ENCODE assay signal across 8 mouse cellular contexts in genomic region chr11:62248401-62249244, GRCm38 (mm10). TPM values are rescaled to one million over a fixed set of nuclear protein-coding genes. Genes with fewer than 3 reads are reported as not detected.
DNase-seq lines count a peak whose midpoint lies in the region; ATAC-seq and TF ChIP-seq lines count a peak whose summit lies in the region.

Adora2b (plus strand) TSS chr11:62248984.

- peaks cover 42% of the 10 kb centered on the region for H3K36me3 ChIP-seq in megakaryocyte, embryonic 14.5 days (replicated peaks; ENCODE audit: low read length)

- no peak for TF ChIP-seq CTCF in left cerebral cortex, adult 2 months (IDR thresholded peaks at IDR 0.05)

- no peaks in the 10 kb centered on the region for H3K27me3 ChIP-seq in megakaryocyte, embryonic 14.5 days (replicated peaks)

- H3K4me1 ChIP-seq in megakaryocyte, embryonic 14.5 days = peaks cover 74% of the 10 kb centered on the region

- peak within 1 kb of the TSS; percentile 51 for H3K4me3 ChIP-seq in left cerebral cortex, adult 2 months
- peak within 1 kb of the TSS; percentile 99 for H3K4me3 ChIP-seq in megakaryocyte, embryonic 14.5 days (replicated peaks)

- DNase-seq in MEL-GATA-1-ER (ENCODE audit: extremely low read depth, low read depth) = peak; percentile 22
- DNase-seq in cerebellum, adult 11-12 months = peak; percentile 9
- peak; percentile 81 for DNase-seq in forelimb bud, embryonic 11.5 days (ENCODE audit: low read depth, low spot score)
- peak; percentile 40 to 43 for DNase-seq in left cerebral cortex, adult 2 months (ENCODE audit: extremely low spot score in 1 of 2, low spot score in 2 of 2)
- peak; percentile 50 for DNase-seq in right cerebral cortex, postnatal 14 days
- peak; percentile 62 to 65 for DNase-seq in urinary bladder, postnatal 36 days (ENCODE audit: low spot score in 2 of 2)

- peak within 1 kb of the TSS; percentile 61; the same call in 1 of the 2 replicates for H3K27ac ChIP-seq in left cerebral cortex, adult 2 months

- intact Hi-C loops in left cerebral cortex, adult 2 months (cut with DNase I) = no loop called here

- H3K9me3 ChIP-seq in megakaryocyte, embryonic 14.5 days = peaks cover 13% of the 10 kb centered on the region

- ATAC-seq in hematopoietic stem cell, adult 5-6 weeks (replicated peaks in 1 of 2; ENCODE audit: insufficient read depth in 1 of 2, low FRiP score in 2 of 2, low TSS enrichment in 1 of 2, low read depth in 1 of 2, poor library complexity in 2 of 2, severe bottlenecking in 2 of 2) = peak; percentile 18 to 30; a peak in 1 of 4 replicates

RNA-seq across cellular contexts. Expression of gene Adora2b, which starts in this region (rescaled TPM):
- total RNA-seq in hematopoietic stem cell, adult 5-6 weeks (2017) = 0.63 and 2.2 TPM in 2 replicates
- 1 to 10 TPM; 5.3 to 7.8 TPM for total RNA-seq in left cerebral cortex, adult 2 months (2021)
- polyA plus RNA-seq in megakaryocyte, embryonic 14.5 days (2012; ENCODE audit: insufficient read depth, low replicate concordance) = 4.6 and 10.6 TPM in 2 replicates

Comparison
In these comparisons a context has a peak if more than half of its experiments do, and no peak if none do; other contexts are left out.
1. Peak in every context shown above with its lines: DNase-seq, ATAC-seq, H3K4me3 ChIP-seq and H3K27ac ChIP-seq.
2. DNase-seq: peak in every context shown above with its lines; median percentile 81 in forelimb bud, embryonic 11.5 days; 64 in urinary bladder, postnatal 36 days; 50 in right cerebral cortex, postnatal 14 days; 42 in left cerebral cortex, adult 2 months; 22 in MEL-GATA-1-ER; 9 in cerebellum, adult 11-12 months.